Mouse (Mus musculus): ENCODE data around the gene Slc25a17. TPM values are rescaled to one million over a fixed set of nuclear protein-coding genes. Genes with fewer than 3 reads are reported as not detected.
A peak's percentile ranks its signal among the peaks of the same experiment; 100 is the strongest.

The Slc25a17 gene
- total RNA-seq, 1 experiment = 86.3 TPM

DNA sequence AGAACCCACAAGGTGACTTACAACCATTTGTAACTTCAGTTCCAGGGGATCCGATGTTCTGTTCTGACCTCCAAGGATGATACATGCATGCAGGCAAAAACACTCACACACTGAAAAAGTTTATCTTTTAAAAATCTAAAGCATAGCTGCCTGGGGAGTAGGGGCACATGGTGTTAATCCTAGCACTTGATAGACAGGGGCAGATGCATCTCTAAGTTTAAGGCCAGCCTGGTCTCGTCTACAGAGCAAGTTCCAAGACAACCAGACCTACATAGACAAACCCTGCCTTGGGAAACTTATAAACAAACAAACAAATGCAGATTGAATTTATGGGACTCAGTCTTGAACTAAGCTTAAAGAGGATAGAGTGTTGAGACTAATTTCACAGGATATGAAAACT is 18.2 kb upstream of the Slc25a17 start:
- H3K4me1 ChIP-seq (ENCODE audit: control insufficient read depth in 2 of 2, insufficient read depth in 2 of 2, low read length in 2 of 2, poor library complexity in 1 of 2) = no peaks in the 10 kb centered on the region
- H3K9ac ChIP-seq (ENCODE audit: insufficient read depth, low read depth, low read length, poor library complexity, severe bottlenecking) = no peak overlapping the region
- no peak overlapping the region for H3K4me3 ChIP-seq (ENCODE audit: insufficient read depth in 1 of 2, low read depth in 1 of 2, low read length in 2 of 2, poor library complexity in 1 of 2, severe bottlenecking in 1 of 2)
- no peak for TF ChIP-seq ZC3H11A (IDR thresholded peaks at IDR 0.05; ENCODE audit: borderline replicate concordance, low read depth, low read length)
- TF ChIP-seq MAFK (IDR thresholded peaks at IDR 0.05; ENCODE audit: insufficient read depth, low read depth, low read length) = no peak
- TF ChIP-seq HCFC1 (IDR thresholded peaks at IDR 0.05; ENCODE audit: borderline replicate concordance, insufficient read depth, low read length) = no peak
- no peak for TF ChIP-seq CHD2 (IDR thresholded peaks at IDR 0.05; ENCODE audit: low read depth, low read length)
- TF ChIP-seq ZNF384 (IDR thresholded peaks at IDR 0.05; ENCODE audit: low read depth, low read length) = no peak
- H3K27ac ChIP-seq (ENCODE audit: insufficient read depth, low read depth, low read length, poor library complexity, severe bottlenecking) = no peak overlapping the region
- no peak for DNase-seq (ENCODE audit: low read depth, low spot score)
- H3K36me3 ChIP-seq (ENCODE audit: control insufficient read depth, insufficient read depth, low read length, poor library complexity, severe bottlenecking) = peaks cover 25% of the 10 kb centered on the region
- in situ Hi-C loops (cut with MboI; ENCODE audit: low sequenced_read_pairs in 2 of 2, unreplicated experiment in 2 of 2) = no loop called here
- no peaks in the 10 kb centered on the region for H3K9me3 ChIP-seq (ENCODE audit: control insufficient read depth, insufficient read depth, low read depth, low read length)

DNA sequence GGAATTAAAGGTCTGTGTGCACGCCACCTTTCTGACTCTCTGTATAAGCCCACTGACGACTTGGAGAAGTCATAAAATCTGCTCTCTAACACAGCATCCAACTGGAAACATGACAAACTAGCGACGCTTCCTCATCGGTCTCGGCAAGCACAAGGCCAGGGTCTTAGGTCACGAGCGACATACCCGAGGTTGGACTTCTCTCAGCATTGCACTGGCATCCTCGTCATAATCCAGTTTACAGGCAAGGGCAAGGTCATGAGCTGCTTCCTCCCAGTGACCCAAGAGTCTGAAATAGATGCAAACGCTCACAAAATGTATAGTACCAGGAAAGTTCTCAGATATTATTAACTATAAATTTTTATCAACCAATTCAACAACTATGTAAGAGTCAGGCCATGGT is 14.0 kb upstream of the Slc25a17 start:
- Histone ChIP-seq H3K27ac (ENCODE audit: insufficient read depth, low read depth, low read length, poor library complexity, severe bottlenecking) (no peak overlapping the region), H3K4me3 (ENCODE audit: insufficient read depth in 1 of 2, low read depth in 1 of 2, low read length in 2 of 2, poor library complexity in 1 of 2, severe bottlenecking in 1 of 2) (no peak overlapping the region), H3K4me1 (ENCODE audit: control insufficient read depth in 2 of 2, insufficient read depth in 2 of 2, low read length in 2 of 2, poor library complexity in 1 of 2) (no peaks in the 10 kb centered on the region; a peak in 1 of 4 replicates), H3K9me3 (ENCODE audit: control insufficient read depth, insufficient read depth, low read depth, low read length) (no peaks in the 10 kb centered on the region), H3K9ac (ENCODE audit: insufficient read depth, low read depth, low read length, poor library complexity, severe bottlenecking) (no peak overlapping the region), H3K36me3 (ENCODE audit: control insufficient read depth, insufficient read depth, low read length, poor library complexity, severe bottlenecking) (peaks cover 24% of the 10 kb centered on the region)
- in situ Hi-C loops (cut with MboI; ENCODE audit: low sequenced_read_pairs in 2 of 2, unreplicated experiment in 2 of 2) = no loop called here
- TF ChIP-seq HCFC1 (IDR thresholded peaks at IDR 0.05; ENCODE audit: borderline replicate concordance, insufficient read depth, low read length) (no peak), CHD2 (IDR thresholded peaks at IDR 0.05; ENCODE audit: low read depth, low read length) (no peak), MAFK (IDR thresholded peaks at IDR 0.05; ENCODE audit: insufficient read depth, low read depth, low read length) (no peak), ZC3H11A (IDR thresholded peaks at IDR 0.05; ENCODE audit: borderline replicate concordance, low read depth, low read length) (no peak), ZNF384 (IDR thresholded peaks at IDR 0.05; ENCODE audit: low read depth, low read length) (no peak)
- DNase-seq (ENCODE audit: low read depth, low spot score) = no peak

DNA sequence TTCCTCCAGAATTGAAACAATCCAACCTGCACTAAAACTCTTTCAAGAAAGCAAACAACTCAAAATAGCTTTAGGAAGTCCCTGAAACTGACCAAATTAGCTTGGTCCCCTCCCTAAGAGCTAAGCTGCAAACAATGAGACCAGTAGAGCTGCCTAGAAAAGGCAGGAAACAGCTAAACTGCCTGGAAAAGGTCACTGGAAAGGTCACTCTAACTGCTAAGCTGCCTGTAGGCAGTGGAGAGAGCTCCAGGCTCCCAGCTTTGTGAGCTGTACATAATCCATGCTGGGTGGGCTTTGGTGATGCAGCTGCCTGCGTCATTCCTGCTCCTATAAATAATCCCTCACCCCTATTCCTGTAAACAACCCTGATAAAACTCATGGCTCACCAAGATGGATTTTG is 9.7 kb upstream of the Slc25a17 start:
- peak; percentile 28 for DNase-seq (ENCODE audit: low read depth, low spot score)
- in situ Hi-C loops (cut with MboI; ENCODE audit: low sequenced_read_pairs in 2 of 2, unreplicated experiment in 2 of 2) = no loop called here
- Histone ChIP-seq H3K4me3 (ENCODE audit: insufficient read depth in 1 of 2, low read depth in 1 of 2, low read length in 2 of 2, poor library complexity in 1 of 2, severe bottlenecking in 1 of 2) (no peak overlapping the region), H3K27ac (ENCODE audit: insufficient read depth, low read depth, low read length, poor library complexity, severe bottlenecking) (peak overlapping the region; percentile 3; the same call in 1 of the 2 replicates), H3K9me3 (ENCODE audit: control insufficient read depth, insufficient read depth, low read depth, low read length) (no peaks in the 10 kb centered on the region), H3K9ac (ENCODE audit: insufficient read depth, low read depth, low read length, poor library complexity, severe bottlenecking) (no peak overlapping the region), H3K4me1 (ENCODE audit: control insufficient read depth in 2 of 2, insufficient read depth in 2 of 2, low read length in 2 of 2, poor library complexity in 1 of 2) (no peaks in the 10 kb centered on the region; a peak in 1 of 4 replicates), H3K36me3 (ENCODE audit: control insufficient read depth, insufficient read depth, low read length, poor library complexity, severe bottlenecking) (peaks cover 37% of the 10 kb centered on the region)
- TF ChIP-seq CHD2 (IDR thresholded peaks at IDR 0.05; ENCODE audit: low read depth, low read length) (no peak), MAFK (IDR thresholded peaks at IDR 0.05; ENCODE audit: insufficient read depth, low read depth, low read length) (no peak), HCFC1 (IDR thresholded peaks at IDR 0.05; ENCODE audit: borderline replicate concordance, insufficient read depth, low read length) (no peak), ZNF384 (IDR thresholded peaks at IDR 0.05; ENCODE audit: low read depth, low read length) (no peak), ZC3H11A (IDR thresholded peaks at IDR 0.05; ENCODE audit: borderline replicate concordance, low read depth, low read length) (no peak)

DNA sequence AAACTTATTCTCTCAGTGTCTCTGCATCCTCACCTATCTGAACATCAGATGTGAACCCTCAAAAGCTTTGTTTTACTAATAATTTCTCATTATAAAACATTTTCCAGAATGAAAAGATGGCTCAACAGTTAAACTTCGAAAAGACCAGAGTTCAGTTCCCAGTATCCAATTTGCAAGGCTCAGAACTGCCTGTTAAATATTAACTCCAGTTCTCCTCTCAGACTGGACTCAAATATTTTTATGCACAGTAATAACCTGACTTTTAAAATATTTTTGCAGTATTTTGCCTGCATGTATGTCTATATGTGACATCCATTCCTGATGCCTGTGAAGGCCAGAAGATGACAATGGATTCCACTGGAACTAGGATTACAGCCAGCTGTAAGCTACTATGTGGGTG is 8.0 kb upstream of the Slc25a17 start:
- H3K9ac ChIP-seq (ENCODE audit: insufficient read depth, low read depth, low read length, poor library complexity, severe bottlenecking) = no peak overlapping the region
- H3K27ac ChIP-seq (ENCODE audit: insufficient read depth, low read depth, low read length, poor library complexity, severe bottlenecking) = no peak overlapping the region
- H3K9me3 ChIP-seq (ENCODE audit: control insufficient read depth, insufficient read depth, low read depth, low read length) = no peaks in the 10 kb centered on the region
- no peak overlapping the region for H3K4me3 ChIP-seq (ENCODE audit: insufficient read depth in 1 of 2, low read depth in 1 of 2, low read length in 2 of 2, poor library complexity in 1 of 2, severe bottlenecking in 1 of 2)
- in situ Hi-C loops (cut with MboI; ENCODE audit: low sequenced_read_pairs in 2 of 2, unreplicated experiment in 2 of 2) = no loop called here
- peaks cover 36% of the 10 kb centered on the region for H3K36me3 ChIP-seq (ENCODE audit: control insufficient read depth, insufficient read depth, low read length, poor library complexity, severe bottlenecking)
- no peak for DNase-seq (ENCODE audit: low read depth, low spot score)
- TF ChIP-seq ZNF384 (IDR thresholded peaks at IDR 0.05; ENCODE audit: low read depth, low read length) (no peak), CHD2 (IDR thresholded peaks at IDR 0.05; ENCODE audit: low read depth, low read length) (no peak), HCFC1 (IDR thresholded peaks at IDR 0.05; ENCODE audit: borderline replicate concordance, insufficient read depth, low read length) (no peak), MAFK (IDR thresholded peaks at IDR 0.05; ENCODE audit: insufficient read depth, low read depth, low read length) (no peak), ZC3H11A (IDR thresholded peaks at IDR 0.05; ENCODE audit: borderline replicate concordance, low read depth, low read length) (no peak)
- H3K4me1 ChIP-seq (ENCODE audit: control insufficient read depth in 2 of 2, insufficient read depth in 2 of 2, low read length in 2 of 2, poor library complexity in 1 of 2) = no peaks in the 10 kb centered on the region; a peak in 1 of 4 replicates

DNA sequence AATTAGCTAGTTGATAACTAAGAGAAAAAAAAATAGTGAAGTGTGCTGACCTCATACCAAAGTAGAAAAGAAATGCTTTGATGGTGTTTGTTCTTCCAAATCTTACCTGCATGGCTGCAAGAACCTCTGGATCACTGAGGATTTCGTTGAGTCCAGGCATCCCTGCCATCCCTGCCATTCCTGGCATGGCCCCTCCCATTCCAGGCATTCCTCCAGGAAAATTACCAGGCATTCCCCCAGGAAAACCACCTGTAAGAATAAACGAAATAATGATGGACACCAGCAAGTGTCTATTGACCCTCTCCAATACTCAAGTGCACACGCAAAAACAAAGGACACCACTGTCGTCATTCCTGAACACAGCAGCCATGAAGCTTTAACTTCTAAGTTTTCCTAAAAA is 5.6 kb upstream of the Slc25a17 start:
- Histone ChIP-seq H3K9me3 (ENCODE audit: control insufficient read depth, insufficient read depth, low read depth, low read length) (no peaks in the 10 kb centered on the region), H3K9ac (ENCODE audit: insufficient read depth, low read depth, low read length, poor library complexity, severe bottlenecking) (no peak overlapping the region), H3K36me3 (ENCODE audit: control insufficient read depth, insufficient read depth, low read length, poor library complexity, severe bottlenecking) (peaks cover 37% of the 10 kb centered on the region), H3K27ac (ENCODE audit: insufficient read depth, low read depth, low read length, poor library complexity, severe bottlenecking) (no peak overlapping the region), H3K4me3 (ENCODE audit: insufficient read depth in 1 of 2, low read depth in 1 of 2, low read length in 2 of 2, poor library complexity in 1 of 2, severe bottlenecking in 1 of 2) (no peak overlapping the region), H3K4me1 (ENCODE audit: control insufficient read depth in 2 of 2, insufficient read depth in 2 of 2, low read length in 2 of 2, poor library complexity in 1 of 2) (peaks cover 0 to 3% of the 10 kb centered on the region in 2 experiments; a peak in 3 of 4 replicates)
- in situ Hi-C loops (cut with MboI; ENCODE audit: low sequenced_read_pairs in 2 of 2, unreplicated experiment in 2 of 2) = no loop called here
- TF ChIP-seq ZNF384 (IDR thresholded peaks at IDR 0.05; ENCODE audit: low read depth, low read length) = no peak
- TF ChIP-seq ZC3H11A (IDR thresholded peaks at IDR 0.05; ENCODE audit: borderline replicate concordance, low read depth, low read length) = no peak
- no peak for TF ChIP-seq MAFK (IDR thresholded peaks at IDR 0.05; ENCODE audit: insufficient read depth, low read depth, low read length)
- no peak for TF ChIP-seq HCFC1 (IDR thresholded peaks at IDR 0.05; ENCODE audit: borderline replicate concordance, insufficient read depth, low read length)
- no peak for TF ChIP-seq CHD2 (IDR thresholded peaks at IDR 0.05; ENCODE audit: low read depth, low read length)
- DNase-seq (ENCODE audit: low read depth, low spot score) = no peak

Data from ES-E14 (cell line).